Mouse (Mus musculus) embryonic facial prominence, embryonic 12.5 days (tissue): ENCODE measurements around the gene Nt5c1a. TPM values are rescaled to one million over a fixed set of nuclear protein-coding genes. Genes with fewer than 3 reads are reported as not detected.
A peak's percentile ranks its signal among the peaks of the same experiment; 100 is the strongest.

Experiments
- ATAC-seq: fragments of 200-750 bp; cut with Nextera tagmentation; 2 replicates; pipeline ENCODE4 v1.8.0; 2017; ENCODE audit not compliant: insufficient number of reproducible peaks, insufficient read depth, low FRiP score, low TSS enrichment
- H3K27ac ChIP-seq: fragments of 300-500 bp; sonication (generic); 2 replicates; pipeline ENCODE4 v1.5.1; 2016; ENCODE audit warnings: mild to moderate bottlenecking
- H3K27me3 ChIP-seq: fragments of 300-500 bp; sonication (generic); 2 replicates; pipeline ENCODE4 v1.6.1; 2016; ENCODE audit warnings: mild to moderate bottlenecking, moderate library complexity
- H3K36me3 ChIP-seq: fragments of 300-500 bp; sonication (generic); 2 replicates; pipeline ENCODE4 v1.6.1; 2016; ENCODE audit warnings: mild to moderate bottlenecking
- H3K4me1 ChIP-seq: fragments of 300-500 bp; sonication (generic); 2 replicates; pipeline ENCODE4 v1.6.1; 2016
- H3K4me2 ChIP-seq: fragments of 300-500 bp; sonication (generic); replicated peaks from 2 replicates; pipeline ENCODE4 v1.6.1; 2016; ENCODE audit warnings: mild to moderate bottlenecking, moderate library complexity
- H3K4me3 ChIP-seq: fragments of 300-500 bp; sonication (generic); 2 replicates; pipeline ENCODE4 v1.5.1; 2016; ENCODE audit warnings: mild to moderate bottlenecking
- H3K9ac ChIP-seq: fragments of 300-500 bp; sonication (generic); 2 replicates; pipeline ENCODE4 v1.6.1; 2016; ENCODE audit warnings: mild to moderate bottlenecking, moderate library complexity
- H3K9me3 ChIP-seq: fragments of 300-500 bp; sonication (generic); 2 replicates; pipeline ENCODE4 v1.6.1; 2016; ENCODE audit warnings: mild to moderate bottlenecking, moderate library complexity
- WGBS: fragments of 180-500 bp; shearing (Covaris S2); methylation state at CpG from one replicate; pipeline ENCODE4 v1.1.7; 2016; 5-methylcytosine and 5-hydroxymethylcytosine counted together
- polyA plus RNA-seq: library from polyadenylated mRNA; unstranded; fragments of >200 nt; fragmentation: Nextera tagmentation; extraction: Ambion mirVana; gene quantifications from 2 replicates; pipeline ENCODE4 v1.2.1, GENCODE M21; 2016

The Nt5c1a gene
- polyA plus RNA-seq, 1 experiment from 2014 or later: not detected

DNA sequence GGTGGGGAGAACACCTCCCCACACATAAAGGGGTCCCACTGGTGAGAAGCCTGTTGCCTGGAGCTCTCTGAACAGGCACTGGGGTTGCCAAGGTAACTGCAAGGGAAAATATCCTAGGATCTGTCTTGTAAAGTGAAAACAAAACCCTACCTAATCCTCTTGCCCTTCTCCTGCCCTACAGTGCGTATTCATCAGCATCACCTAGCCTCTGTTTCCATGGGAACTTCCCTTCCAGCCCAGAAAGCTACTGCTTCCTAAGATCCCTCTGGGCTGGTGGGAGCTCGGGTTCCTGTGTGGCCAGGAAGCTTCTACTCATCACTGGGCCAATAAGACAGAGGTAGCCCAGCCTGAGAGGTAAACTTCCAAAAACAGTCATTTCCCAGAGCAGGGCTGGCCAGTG lies 11.0 kb downstream of the Nt5c1a start:
- no peak overlapping the region for H3K9ac ChIP-seq
- no peaks in the 10 kb centered on the region for H3K9me3 ChIP-seq
- 40% methylated on average over 2 of the region's 2 CpGs for WGBS
- no peak overlapping the region for H3K27ac ChIP-seq
- no peak overlapping the region for H3K4me2 ChIP-seq
- no peaks in the 10 kb centered on the region for H3K4me1 ChIP-seq
- no peaks in the 10 kb centered on the region for H3K36me3 ChIP-seq
- no peak for ATAC-seq
- 0 out of 2 replicates have a peak, but pooled peaks cover 3% of the 10 kb centered on the region for H3K27me3 ChIP-seq
- H3K4me3 ChIP-seq: no peak overlapping the region

- no peaks in the 10 kb centered on the region for H3K9me3 ChIP-seq
- H3K4me3 ChIP-seq: no peak overlapping the region
- H3K4me1 ChIP-seq: no peaks in the 10 kb centered on the region
- 95% methylated on average over 9 of the region's 9 CpGs for WGBS
- no peak for ATAC-seq
- no peaks in the 10 kb centered on the region for H3K36me3 ChIP-seq
- peaks cover 16% of the 10 kb centered on the region; the same call in 1 of the 2 replicates for H3K27me3 ChIP-seq
- H3K9ac ChIP-seq: no peak overlapping the region
- H3K27ac ChIP-seq: no peak overlapping the region
- no peak overlapping the region for H3K4me2 ChIP-seq
Observed at GRCm38 (mm10) chr4:123213975-123214374, 12.7 kb downstream of the Nt5c1a start.

DNA sequence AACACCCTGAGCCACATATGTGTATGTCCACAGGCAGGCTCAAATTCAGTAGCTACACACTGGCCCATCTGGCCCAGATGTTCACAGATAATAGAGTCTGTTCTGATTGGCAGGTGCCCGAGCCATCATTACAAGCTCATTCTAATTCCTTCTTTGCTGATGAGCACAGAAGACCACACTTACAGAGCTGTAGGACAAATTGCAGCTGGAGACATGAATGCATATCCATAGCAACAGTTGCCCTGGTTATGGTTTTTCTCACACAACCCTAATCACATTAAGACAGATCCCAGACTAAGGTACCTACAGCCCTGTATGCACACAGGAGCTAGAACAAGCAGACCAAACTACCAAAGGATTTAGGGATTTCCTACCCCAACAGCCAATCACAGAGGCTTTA lies 14.1 kb downstream of the Nt5c1a start:
- Histone ChIP-seq H3K4me1 (no peaks in the 10 kb centered on the region), H3K9me3 (no peaks in the 10 kb centered on the region), H3K36me3 (no peaks in the 10 kb centered on the region), H3K4me2 (no peak overlapping the region), H3K27me3 (peaks cover 16% of the 10 kb centered on the region; the same call in 1 of the 2 replicates), H3K9ac (no peak overlapping the region), H3K27ac (no peak overlapping the region), H3K4me3 (no peak overlapping the region)
- no peak for ATAC-seq
- WGBS: 69% methylated on average over 1 of the region's 1 CpGs

DNA sequence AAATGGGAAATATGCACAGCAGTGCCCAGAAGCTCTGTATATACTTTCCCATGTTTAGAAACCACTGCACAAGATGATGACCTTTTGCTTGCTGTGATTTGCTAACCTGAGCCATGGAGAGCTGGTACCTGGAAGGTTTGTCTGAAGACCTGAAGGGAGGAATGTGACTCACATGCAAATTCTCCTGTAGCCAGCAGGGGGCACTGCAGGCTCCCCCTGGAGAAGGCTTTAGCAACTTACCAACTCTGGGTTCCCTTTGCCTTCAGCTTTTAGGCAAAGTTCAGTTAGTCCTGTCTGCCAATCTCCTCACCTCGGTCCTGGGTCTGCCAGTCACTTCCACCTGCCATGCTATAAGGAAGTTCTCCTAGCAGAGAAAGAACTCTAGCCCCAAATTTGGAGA lies 15.5 kb downstream of the Nt5c1a start:
- no peak overlapping the region for H3K4me2 ChIP-seq
- H3K27ac ChIP-seq: no peak overlapping the region
- no peaks in the 10 kb centered on the region for H3K9me3 ChIP-seq
- H3K36me3 ChIP-seq: no peaks in the 10 kb centered on the region
- no peaks in the 10 kb centered on the region for H3K4me1 ChIP-seq
- H3K4me3 ChIP-seq: no peak overlapping the region
- peaks cover 16% of the 10 kb centered on the region; the same call in 1 of the 2 replicates for H3K27me3 ChIP-seq
- 21% methylated on average over 1 of the region's 1 CpGs for WGBS
- ATAC-seq: no peak
- H3K9ac ChIP-seq: no peak overlapping the region

GRCm38 (mm10) chr4:123219720-123220357 lies 18.5 kb downstream of the Nt5c1a start:
- Histone ChIP-seq H3K9me3 (no peaks in the 10 kb centered on the region), H3K36me3 (no peaks in the 10 kb centered on the region), H3K4me2 (no peak overlapping the region), H3K4me1 (no peaks in the 10 kb centered on the region), H3K9ac (no peak overlapping the region), H3K27me3 (peaks cover 13% of the 10 kb centered on the region; the same call in 1 of the 2 replicates), H3K4me3 (no peak overlapping the region), H3K27ac (no peak overlapping the region)
- ATAC-seq: peak; percentile 73; the same call in 1 of the 2 replicates
- 66% methylated on average over 15 of the region's 15 CpGs for WGBS

DNA sequence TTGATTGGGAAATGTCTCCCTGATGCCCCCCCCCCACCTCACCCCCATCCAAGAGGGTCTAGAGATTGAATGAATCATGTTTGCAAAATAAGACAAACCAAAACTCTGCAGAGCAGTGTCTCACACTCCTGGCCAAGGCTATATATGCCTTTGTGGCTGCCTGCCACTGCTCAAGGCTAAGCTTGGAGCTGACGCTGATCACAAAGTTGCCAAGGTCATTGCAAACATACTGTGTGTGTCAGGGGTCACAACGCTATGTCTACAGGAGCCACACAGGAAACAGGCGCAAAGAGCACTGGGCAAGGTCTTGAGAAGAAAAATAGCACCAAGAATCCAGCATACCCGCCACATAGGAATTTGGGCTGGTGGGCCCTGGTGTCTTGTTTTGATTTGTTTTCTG lies 19.3 kb downstream of the Nt5c1a start:
- 63% methylated on average over 4 of the region's 4 CpGs for WGBS
- Histone ChIP-seq H3K9me3 (no peaks in the 10 kb centered on the region), H3K36me3 (no peaks in the 10 kb centered on the region), H3K4me2 (no peak overlapping the region), H3K4me1 (no peaks in the 10 kb centered on the region), H3K4me3 (no peak overlapping the region), H3K27me3 (peaks cover 13% of the 10 kb centered on the region; the same call in 1 of the 2 replicates), H3K27ac (no peak overlapping the region), H3K9ac (no peak overlapping the region)
- no peak for ATAC-seq

- Histone ChIP-seq H3K27me3 (0 out of 2 replicates have a peak, but pooled peaks cover 5% of the 10 kb centered on the region), H3K36me3 (no peaks in the 10 kb centered on the region), H3K9me3 (no peaks in the 10 kb centered on the region), H3K4me2 (no peak overlapping the region), H3K9ac (no peak overlapping the region), H3K27ac (no peak overlapping the region), H3K4me1 (peaks cover 6% of the 10 kb centered on the region), H3K4me3 (no peak overlapping the region)
- no peak for ATAC-seq
- 52% methylated on average over 3 of the region's 3 CpGs for whole genome bisulfite sequencing
Observed at GRCm38 (mm10) chr4:123223309-123223708, 22.0 kb downstream of the Nt5c1a start.

- Histone ChIP-seq H3K4me3 (no peak overlapping the region), H3K36me3 (no peaks in the 10 kb centered on the region), H3K4me2 (no peak overlapping the region), H3K4me1 (peaks cover 10% of the 10 kb centered on the region), H3K9me3 (no peaks in the 10 kb centered on the region), H3K27ac (no peak overlapping the region), H3K9ac (no peak overlapping the region), H3K27me3 (no peaks in the 10 kb centered on the region)
- WGBS: 67% methylated on average over 10 of the region's 10 CpGs
- no peak; the same call in 1 of the 2 replicates for ATAC-seq
Observed at GRCm38 (mm10) chr4:123225718-123226403, 24.6 kb downstream of the Nt5c1a start.

GRCm38 (mm10) chr4:123227707-123228106 lies 26.4 kb downstream of the Nt5c1a start:
- ATAC-seq: no peak
- Histone ChIP-seq H3K4me3 (no peak overlapping the region), H3K9ac (peak overlapping the region; percentile 24; the same call in 1 of the 2 replicates), H3K9me3 (no peaks in the 10 kb centered on the region), H3K4me2 (no peak overlapping the region), H3K27me3 (peaks cover 7% of the 10 kb centered on the region; the same call in 1 of the 2 replicates), H3K27ac (peak overlapping the region; percentile 11; the same call in 1 of the 2 replicates), H3K4me1 (peaks cover 10% of the 10 kb centered on the region), H3K36me3 (no peaks in the 10 kb centered on the region)
- 24% methylated on average over 4 of the region's 4 CpGs for WGBS

DNA sequence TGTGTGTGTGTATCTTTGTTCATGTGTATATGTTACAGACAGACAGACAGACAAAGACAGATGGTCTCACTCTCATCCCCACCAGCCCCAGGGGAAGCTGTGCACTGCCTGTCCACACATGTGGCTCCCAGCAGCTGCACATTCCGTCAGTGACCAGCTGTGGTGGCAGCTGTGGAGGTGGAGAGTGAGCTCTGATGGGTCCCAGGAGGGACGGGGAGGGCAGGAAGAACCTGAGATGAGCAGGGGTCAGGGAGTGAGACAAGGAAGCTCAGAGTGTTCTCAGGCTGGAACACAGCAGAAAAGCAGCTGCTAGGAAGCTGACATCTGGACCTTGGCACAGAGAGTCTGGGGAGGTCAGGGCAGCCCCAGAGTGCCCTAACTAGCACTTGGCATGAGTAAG lies 27.0 kb downstream of the Nt5c1a start:
- Histone ChIP-seq H3K9me3 (no peaks in the 10 kb centered on the region), H3K4me2 (no peak overlapping the region), H3K4me3 (no peak overlapping the region), H3K9ac (no peak overlapping the region), H3K27ac (no peak overlapping the region), H3K36me3 (no peaks in the 10 kb centered on the region), H3K27me3 (peaks cover 12% of the 10 kb centered on the region), H3K4me1 (peaks cover 10% of the 10 kb centered on the region)
- WGBS: 2% methylated on average over 2 of the region's 2 CpGs
- ATAC-seq: no peak

- no peak for ATAC-seq
- Histone ChIP-seq H3K36me3 (no peaks in the 10 kb centered on the region), H3K4me3 (no peak overlapping the region), H3K27ac (no peak overlapping the region), H3K4me2 (no peak overlapping the region), H3K27me3 (peaks cover 21% of the 10 kb centered on the region), H3K9me3 (no peaks in the 10 kb centered on the region), H3K4me1 (peaks cover 18% of the 10 kb centered on the region), H3K9ac (no peak overlapping the region)
- WGBS: 81% methylated on average over 11 of the region's 11 CpGs
Observed at GRCm38 (mm10) chr4:123229166-123229565, 27.9 kb downstream of the Nt5c1a start.

DNA sequence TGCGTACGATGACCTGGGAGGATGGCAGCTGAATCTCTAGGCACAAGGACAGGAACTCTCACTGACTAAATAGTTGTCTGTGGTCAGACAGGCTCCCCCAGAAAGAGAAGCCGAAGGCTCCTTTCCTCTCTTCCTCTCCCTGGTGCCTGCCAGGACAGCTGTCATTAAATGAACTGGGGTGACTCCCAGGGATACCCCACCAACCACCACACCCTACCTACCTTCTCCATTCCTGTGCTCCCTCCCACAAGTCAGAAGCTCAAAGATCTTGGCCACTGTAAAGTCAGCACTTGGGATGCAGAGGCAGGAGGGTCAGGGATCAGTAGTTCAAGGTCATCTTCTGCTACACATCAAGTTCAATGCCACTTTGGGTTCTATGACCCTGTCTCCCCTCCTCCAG lies 31.5 kb downstream of the Nt5c1a start:
- Histone ChIP-seq H3K36me3 (no peaks in the 10 kb centered on the region), H3K27me3 (peaks cover 30% of the 10 kb centered on the region), H3K4me3 (no peak overlapping the region)

More for the DNA sequence above, 31.5 kb downstream of the Nt5c1a start:
- no peak overlapping the region for H3K4me2 ChIP-seq
- no peak overlapping the region for H3K9ac ChIP-seq
- WGBS: 55% methylated on average over 3 of the region's 3 CpGs
- no peak overlapping the region for H3K27ac ChIP-seq
- ATAC-seq: no peak
- peaks cover 27% of the 10 kb centered on the region for H3K4me1 ChIP-seq
- H3K9me3 ChIP-seq: no peaks in the 10 kb centered on the region
